Mouse (Mus musculus): ENCODE measurements at regions not wholly inside any gene's neighbourhood (a gene's known extent, or its start where the extent isn't known, plus 50 kb on each side); places are given as distances from the start of the nearest gene placed in this dataset.

DNA sequence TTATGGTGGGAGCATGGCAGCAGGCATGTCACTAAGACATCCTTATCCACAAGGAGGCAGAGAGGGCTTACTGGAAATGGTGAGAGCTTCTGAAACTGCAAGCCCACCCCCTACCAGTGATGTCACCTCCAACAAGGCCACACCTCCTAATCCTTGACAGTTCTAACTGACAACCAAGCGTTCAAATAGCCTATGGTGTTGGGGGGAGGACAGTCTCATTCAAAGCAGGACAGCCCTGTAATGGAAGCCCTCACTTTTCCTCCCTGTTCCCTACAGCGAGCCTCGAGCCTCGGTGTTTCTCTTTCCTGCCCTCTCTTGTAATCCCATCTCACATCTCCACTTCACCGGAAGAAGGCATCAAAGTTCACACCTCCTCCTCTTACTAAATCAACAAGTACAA, 2290.6 kb upstream of the Gm7489 start:
- ATAC-seq (replicated peaks; ENCODE audit: insufficient number of reproducible peaks, low FRiP score, low TSS enrichment, poor library complexity, severe bottlenecking): no peak

DNA sequence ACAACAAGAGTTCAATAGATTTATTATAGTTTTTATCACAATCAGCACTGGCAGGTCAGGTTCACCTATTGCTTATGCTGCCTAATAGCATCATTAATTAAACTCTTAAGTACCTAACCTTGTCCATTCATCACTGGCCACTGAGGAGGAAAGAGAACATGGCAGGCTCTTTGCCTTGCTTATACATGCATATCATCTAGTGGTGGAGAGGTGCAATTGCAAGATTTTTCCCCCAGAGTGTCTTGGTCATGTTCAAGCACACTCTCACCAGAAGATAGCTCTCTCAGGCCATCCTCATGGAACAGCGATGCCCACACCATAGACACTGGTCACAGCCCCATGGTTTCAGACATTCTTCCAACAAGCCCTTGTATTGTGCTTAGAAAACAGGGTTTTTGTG, 2289.1 kb upstream of the Gm7489 start:
- no peak for ATAC-seq (replicated peaks; ENCODE audit: insufficient number of reproducible peaks, low FRiP score, low TSS enrichment, poor library complexity, severe bottlenecking)

DNA sequence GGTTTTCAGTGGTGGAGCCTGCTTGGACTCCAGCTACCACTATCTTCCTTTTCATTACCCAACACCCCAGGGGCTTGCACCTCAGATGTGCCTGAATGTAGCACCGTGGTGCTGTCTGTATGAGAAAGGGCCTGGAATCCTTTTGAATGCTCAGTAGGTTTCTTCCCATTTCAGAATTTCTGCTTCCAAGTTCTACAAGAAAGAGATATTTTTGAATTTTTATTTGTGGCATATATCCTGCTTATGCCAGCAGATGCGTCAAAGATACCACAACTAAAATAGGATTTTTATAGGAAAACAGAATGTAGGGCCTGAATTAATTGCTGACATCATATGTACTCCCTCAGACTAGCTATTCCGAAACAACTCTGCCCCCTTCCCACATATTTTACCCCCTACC, 2286.9 kb upstream of the Gm7489 start:
- ATAC-seq (replicated peaks; ENCODE audit: insufficient number of reproducible peaks, low FRiP score, low TSS enrichment, poor library complexity, severe bottlenecking): no peak

DNA sequence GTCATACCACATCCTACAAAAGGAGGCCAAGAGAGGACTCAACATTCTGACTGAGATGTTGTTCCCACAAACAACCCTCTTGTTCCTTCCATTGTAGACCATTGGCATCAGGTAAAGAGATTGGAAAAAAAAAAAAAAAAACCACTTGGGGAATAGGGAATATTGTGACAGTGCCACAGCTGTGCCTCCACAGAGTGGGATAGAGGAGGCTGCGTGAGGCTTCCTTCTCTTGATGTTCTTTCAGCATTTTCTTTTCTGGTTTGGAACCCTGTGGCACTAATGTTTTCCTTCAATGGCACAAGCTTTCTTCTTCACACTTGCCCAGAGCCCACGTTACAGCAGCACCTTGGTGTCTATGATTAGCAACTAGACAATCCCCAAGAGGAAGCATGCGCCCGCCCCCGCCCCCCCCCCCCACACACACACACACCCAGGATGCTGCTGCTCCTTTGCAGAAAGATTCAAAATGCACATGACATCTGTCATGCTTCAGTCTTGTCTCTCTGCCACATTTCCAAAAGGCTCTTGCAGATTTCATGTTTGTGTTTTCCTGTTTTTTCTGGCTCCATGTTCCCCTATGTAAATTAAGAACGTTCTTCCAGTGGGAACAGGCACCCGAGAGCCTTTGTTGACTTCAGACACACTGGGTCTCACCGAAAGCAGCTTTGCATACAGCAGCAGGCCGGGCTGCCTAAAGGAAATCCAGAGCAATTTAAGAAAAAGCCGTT, 2283.4 kb upstream of the Gm7489 start:
- no peak for ATAC-seq (replicated peaks; ENCODE audit: insufficient number of reproducible peaks, low FRiP score, low TSS enrichment, poor library complexity, severe bottlenecking)

DNA sequence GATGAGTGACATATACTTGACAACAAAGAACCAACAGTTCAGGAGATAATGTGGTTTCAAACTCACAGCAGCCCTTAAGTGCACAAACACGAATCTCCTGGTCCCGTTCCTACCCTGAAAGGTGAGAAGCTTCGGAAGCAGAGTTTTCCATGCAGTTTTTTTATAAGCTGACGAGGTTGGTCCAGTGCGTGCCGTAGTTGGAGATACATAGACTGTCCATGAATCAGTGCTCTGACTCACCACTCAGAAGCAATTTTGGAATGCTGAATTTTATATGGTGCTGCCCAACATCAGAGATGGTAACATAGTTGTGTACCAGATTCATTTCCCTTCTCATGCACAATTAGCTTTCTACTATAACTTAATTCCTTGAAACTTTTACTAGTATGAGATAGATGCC, 2263.3 kb upstream of the Gm7489 start:
- ATAC-seq (replicated peaks; ENCODE audit: insufficient number of reproducible peaks, low FRiP score, low TSS enrichment, poor library complexity, severe bottlenecking): no peak

DNA sequence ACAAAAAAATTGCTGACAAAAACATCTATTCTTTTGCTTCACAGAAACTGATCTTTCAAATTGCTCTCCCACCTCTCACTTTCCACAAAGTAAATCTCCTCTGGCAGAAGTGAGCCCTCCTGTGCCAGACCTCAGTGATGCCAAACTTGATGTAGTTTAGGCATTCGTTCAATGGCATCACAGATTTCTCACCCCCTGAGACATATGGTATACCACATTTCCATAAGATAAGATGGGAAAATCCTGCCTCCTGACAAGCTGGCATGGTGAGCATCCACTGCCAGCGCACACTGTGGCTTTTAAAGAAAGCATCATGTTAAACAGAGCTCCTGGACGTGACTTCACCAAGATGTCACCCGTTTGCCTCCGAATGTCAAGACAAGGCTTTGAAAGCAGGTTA, 2257.2 kb upstream of the Gm7489 start:
- ATAC-seq (replicated peaks; ENCODE audit: insufficient number of reproducible peaks, low FRiP score, low TSS enrichment, poor library complexity, severe bottlenecking): no peak

DNA sequence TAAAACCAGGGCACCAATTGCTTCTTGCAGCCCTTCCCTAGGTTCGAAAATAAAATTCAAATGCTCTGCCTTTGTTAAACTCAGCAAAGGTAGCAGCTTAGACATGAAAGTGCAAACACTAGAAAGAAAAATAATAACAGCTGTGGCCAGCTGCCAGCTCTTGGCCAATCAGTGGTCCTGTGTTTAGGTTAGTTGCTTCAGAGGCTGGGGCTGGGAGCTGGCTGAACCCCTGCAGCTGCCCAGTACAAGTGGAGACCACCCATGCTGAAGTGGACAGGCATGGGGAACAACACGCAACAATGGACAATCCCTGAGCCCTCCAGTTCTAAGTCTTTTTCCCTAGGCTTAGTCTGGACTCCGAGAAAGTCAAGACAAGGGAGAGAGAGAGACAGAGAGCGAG, 2256.2 kb upstream of the Gm7489 start:
- ATAC-seq (replicated peaks; ENCODE audit: insufficient number of reproducible peaks, low FRiP score, low TSS enrichment, poor library complexity, severe bottlenecking): no peak

DNA sequence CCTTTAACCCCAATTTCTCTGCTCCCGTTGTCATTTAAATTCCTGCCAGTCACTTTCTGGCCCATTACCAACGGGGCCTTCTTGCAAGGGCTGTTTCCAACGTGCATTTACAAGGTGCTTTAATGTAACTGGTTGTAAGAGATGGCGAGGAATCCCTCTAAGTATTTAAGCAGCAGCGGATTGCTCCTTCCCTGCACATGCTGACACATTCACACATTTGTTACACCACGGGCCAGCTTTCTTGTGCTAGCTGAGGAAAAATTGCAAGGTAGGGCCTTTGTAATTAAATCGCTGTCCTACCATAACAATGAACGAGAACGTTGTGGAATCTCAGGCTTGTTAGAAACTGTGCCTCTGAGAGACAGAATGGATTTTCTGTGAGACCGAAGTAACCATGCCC, 2252.8 kb upstream of the Gm7489 start:
- ATAC-seq (replicated peaks; ENCODE audit: insufficient number of reproducible peaks, low FRiP score, low TSS enrichment, poor library complexity, severe bottlenecking): no peak

DNA sequence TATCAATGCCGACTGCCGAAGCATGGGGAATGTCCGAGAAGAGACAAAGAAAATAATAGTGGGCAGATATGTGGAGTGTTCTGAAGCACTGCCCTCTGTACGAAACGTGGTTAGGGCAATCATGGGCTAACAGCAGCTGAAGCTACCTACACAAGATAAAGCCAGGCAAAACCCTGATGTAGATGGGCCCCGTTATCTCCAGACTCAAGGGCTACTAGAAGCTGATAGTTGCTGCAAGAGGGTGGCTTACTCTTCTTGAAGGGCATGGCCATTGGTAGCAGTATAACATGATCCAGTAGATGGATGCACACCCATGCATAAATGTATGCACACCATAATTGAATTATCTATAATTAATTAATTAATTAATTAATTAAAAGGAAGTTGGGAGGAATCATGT, 2251.6 kb upstream of the Gm7489 start:
- no peak for ATAC-seq (replicated peaks; ENCODE audit: insufficient number of reproducible peaks, low FRiP score, low TSS enrichment, poor library complexity, severe bottlenecking)

DNA sequence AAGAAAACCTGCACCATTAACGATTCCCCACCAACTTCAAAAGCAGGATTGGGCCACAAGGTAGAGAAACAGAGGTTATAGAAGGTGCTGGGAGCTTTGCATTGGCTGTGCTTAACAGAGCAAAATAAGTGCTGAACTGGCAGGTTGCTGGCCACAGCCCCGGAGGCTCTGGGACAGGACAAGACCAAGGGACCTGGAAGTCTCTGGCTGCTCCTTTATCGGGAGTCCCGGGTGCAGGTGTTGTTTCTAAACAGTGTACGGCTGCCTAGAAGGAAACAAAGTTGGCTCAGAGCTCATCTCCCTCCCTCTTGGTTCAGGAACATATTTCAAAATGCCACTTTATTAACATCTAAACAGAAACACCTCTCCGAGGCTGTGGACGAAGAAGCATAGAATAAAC, 2250.0 kb upstream of the Gm7489 start:
- no peak for ATAC-seq (replicated peaks; ENCODE audit: insufficient number of reproducible peaks, low FRiP score, low TSS enrichment, poor library complexity, severe bottlenecking)

DNA sequence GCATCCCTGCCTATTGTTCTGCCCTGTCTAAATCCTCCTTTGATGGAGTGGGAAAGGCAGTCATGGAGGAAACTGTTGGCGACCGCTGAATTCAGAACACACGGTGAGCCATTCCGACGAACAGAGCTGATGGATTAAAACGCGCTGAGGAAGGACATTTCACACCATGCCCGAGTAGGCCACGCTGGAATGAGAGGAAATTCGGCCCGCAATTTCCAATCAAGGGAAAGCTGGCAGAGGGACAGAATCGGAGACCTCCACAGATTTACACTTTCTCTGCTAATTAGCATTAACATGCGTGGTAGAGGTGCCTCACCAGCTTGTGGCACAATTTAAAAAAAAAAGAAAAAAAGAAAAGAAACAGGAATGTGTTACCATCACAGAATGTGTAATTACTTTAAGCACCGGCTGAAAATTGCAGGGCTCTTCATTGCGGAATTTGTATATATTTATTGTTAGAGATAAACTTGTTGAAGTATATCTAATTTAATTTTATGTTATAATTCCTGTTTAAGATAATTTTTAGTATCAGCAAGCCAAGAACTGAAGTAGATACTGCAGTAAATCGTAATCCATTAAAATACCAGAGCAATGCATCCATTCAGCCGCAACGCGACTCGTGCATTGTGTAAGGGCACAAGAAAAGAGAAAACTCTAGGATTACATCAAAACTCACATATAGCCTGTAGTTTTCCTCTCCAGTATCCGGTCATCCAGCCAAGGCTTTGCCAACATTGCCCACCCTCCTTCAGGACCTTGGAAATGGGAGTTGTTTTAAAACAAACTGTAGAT, 2249.4 kb upstream of the Gm7489 start:
- no peak for ATAC-seq (replicated peaks; ENCODE audit: insufficient number of reproducible peaks, low FRiP score, low TSS enrichment, poor library complexity, severe bottlenecking)

DNA sequence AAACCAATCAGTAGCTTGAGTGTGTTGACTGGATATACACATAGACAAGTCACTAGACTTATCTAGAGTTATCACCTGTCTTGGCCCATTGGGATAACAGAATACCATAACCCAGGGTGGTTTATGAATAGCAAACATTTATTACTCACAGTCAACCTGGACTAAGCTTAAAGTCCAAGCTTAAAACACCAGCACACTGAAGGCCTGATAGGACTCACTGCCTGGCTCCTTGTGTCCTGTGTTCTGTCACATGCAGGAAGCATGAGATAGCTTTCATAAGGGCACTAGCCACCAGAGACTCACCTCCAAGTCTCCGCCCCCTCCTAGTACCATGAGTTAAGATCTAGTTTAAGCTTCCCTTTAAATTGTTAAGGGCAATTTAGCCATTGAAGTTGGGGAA, 2247.1 kb upstream of the Gm7489 start:
- no peak for ATAC-seq (replicated peaks; ENCODE audit: insufficient number of reproducible peaks, low FRiP score, low TSS enrichment, poor library complexity, severe bottlenecking)

DNA sequence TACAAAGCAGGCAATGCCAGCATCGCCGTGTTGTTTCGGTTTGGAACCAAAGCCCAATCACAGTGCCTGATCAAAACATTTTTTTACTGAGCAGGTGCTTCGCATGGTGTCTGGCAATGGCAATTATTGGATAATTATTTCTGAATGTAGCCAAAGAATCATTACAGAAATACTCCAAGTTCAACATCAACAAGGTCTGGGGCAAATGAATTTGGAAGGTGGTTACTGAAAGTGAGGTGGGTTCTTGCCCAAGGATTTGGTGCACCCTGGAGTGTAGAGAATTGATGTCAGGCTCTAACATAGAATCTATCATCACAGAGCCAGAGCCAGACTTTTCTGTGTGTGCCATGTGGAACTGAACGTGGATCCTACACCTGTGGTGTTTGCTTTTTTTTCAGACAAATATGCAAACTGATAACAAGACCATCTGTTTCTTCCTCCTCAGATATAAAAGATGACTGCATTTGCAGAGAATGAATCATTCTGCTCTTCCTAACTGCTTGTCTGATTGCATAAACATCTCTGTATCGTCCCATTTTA, 2240.9 kb upstream of the Gm7489 start:
- ATAC-seq (replicated peaks; ENCODE audit: insufficient number of reproducible peaks, low FRiP score, low TSS enrichment, poor library complexity, severe bottlenecking): no peak

DNA sequence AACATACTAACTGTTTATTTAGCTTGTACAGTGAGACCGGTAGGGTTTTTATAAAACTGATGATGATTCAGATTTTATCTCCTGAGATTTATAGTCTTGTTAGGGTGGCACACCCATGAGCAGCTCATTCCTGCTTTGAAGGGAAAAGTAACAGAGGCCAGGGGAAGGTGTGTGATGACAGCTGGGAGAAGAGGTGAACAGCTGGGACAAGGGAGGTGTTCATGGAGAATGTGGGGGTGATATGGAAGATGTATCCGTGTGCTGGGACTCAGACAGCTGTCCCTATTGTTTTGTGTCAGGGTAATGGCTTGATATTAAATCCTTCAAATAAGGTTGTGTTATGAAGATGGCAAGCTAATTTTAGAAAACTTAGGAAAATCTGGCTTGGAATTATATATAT, 2238.4 kb upstream of the Gm7489 start:
- no peak for ATAC-seq (replicated peaks; ENCODE audit: insufficient number of reproducible peaks, low FRiP score, low TSS enrichment, poor library complexity, severe bottlenecking)

DNA sequence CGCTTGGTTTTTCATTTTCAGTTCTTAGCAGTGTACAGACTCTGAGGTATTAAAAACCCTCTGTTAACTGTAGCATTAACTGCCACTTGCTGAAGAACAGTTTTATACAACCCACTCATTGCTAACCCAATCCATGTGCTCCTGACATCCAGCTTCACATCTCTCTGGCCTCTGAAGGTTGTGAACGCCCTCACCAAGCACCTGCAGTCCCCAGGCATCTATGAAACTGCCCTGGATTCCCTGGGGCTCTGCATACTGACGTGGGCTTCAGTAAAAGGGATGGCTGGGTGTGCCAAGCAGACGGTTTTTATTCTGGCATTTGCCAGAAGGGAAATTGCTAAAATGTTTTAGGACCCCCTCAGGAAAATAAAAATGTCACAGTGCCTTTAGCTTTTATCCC, 2232.2 kb upstream of the Gm7489 start:
- no peak for ATAC-seq (replicated peaks; ENCODE audit: insufficient number of reproducible peaks, low FRiP score, low TSS enrichment, poor library complexity, severe bottlenecking)

DNA sequence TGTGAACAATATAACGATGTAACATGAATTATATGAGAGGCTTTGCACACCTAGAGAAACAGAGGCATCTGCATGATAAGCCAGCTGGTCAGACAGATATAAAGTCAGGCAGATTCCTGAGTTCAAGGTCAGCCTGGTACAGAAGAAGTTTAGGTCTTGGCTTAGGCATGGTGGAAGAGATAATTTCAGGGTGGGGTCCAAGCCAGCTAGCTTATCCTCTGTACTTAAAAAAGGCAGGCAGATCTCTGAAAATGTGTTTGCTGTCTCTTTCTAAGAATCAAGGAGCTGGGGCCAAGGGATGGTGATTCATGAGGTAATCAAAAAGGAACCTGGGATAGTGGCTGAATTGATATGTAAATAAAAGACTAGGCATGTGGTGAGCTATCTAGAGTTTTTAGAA, 2227.1 kb upstream of the Gm7489 start:
- ATAC-seq (replicated peaks; ENCODE audit: insufficient number of reproducible peaks, low FRiP score, low TSS enrichment, poor library complexity, severe bottlenecking): no peak

DNA sequence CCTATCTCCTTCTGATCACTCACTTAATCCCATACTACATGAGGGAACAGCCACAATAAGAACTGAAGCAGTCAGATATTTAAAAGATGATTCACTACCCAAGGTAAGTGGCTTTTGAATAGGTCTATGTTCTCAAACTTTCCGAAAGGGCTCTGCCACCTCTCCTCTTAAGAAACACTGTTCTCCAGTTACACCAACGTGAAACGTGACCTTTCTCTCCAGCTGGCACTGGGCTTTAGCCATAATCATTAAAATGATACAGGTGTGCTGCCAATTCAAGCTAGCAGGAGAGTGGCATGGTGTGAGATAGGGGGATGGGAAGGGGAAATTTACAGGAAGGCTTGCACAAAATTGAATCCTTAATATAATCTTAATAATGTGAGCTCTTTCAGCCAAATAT, 2216.4 kb upstream of the Gm7489 start:
- no peak for ATAC-seq (replicated peaks; ENCODE audit: insufficient number of reproducible peaks, low FRiP score, low TSS enrichment, poor library complexity, severe bottlenecking)

DNA sequence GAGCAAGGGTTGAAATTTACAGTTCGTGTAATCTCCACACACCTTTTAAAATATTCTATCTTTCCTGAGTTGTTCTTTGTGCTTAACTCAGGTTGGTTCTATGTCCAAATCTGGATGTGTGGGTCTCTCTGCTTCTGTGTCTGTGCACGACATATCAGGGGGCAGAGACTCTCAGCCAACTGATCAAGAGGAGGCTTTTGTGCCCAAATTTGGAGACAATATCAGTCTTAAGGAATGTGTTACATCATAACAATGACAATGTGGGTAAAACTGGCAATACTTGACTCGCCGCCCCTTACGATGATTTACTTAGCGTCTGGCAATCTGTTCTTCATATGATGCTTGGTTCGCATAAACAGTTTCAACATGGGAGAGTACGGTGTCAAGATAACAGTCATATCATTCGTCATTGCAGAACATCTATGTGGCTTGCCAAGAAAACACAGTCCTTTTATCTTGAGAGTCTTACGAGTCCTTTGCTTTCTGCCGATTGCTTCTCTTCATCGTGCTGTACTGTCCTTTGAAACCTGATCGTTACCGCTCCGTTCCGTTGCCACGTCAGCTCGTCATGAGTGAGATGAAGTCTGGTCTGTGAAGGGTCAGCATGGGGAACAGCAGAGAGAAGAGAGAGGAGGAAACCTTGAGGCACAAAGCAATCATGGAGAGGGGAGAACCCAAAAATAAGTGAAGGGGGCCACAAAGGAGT, 2212.9 kb upstream of the Gm7489 start:
- no peak for ATAC-seq (replicated peaks; ENCODE audit: insufficient number of reproducible peaks, low FRiP score, low TSS enrichment, poor library complexity, severe bottlenecking)

DNA sequence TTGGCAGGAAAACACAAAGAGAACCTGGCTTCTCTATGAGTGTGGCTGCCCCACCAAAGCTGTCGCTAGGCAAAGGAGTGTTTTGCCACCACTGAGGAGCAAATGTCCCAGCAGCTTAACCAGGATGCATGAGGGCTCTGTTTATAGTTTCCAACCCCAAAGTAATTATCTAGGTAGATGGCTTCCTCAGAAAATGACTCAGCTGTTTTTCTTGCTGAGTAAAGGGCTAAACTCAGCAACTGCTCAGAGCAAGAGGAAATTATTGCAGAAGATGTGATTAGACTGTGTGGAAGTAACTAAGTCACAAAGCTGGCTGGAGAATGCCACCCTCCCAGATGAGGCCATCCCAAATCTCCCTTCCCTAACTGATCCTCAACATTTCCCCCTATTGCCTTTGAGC, 2211.2 kb upstream of the Gm7489 start:
- ATAC-seq (replicated peaks; ENCODE audit: insufficient number of reproducible peaks, low FRiP score, low TSS enrichment, poor library complexity, severe bottlenecking): no peak

DNA sequence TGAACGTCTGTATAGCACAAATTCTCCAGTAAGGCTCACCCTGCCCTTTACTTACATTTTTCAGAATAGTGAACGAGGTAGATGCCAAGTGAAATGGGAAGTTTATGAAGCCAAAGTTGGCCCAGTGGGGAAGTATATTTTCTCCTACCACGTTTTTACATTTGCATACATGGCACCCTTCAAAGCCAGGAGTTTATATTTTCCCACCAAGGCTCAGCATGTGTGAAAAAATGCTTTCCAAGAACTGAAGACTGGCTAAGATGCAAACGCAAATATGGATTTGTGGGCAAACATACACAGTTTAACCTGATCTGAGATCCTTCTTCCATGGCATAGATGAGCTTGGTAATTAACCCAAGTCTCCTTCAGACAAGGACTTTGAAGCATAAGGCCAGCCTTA, 2209.4 kb upstream of the Gm7489 start:
- no peak for ATAC-seq (replicated peaks; ENCODE audit: insufficient number of reproducible peaks, low FRiP score, low TSS enrichment, poor library complexity, severe bottlenecking)

Measured in monocyte, adult 5-6 weeks (primary cell).